Mouse (Mus musculus): ENCODE measurements around the gene Nagpa. TPM values are rescaled to one million over a fixed set of nuclear protein-coding genes. Genes with fewer than 3 reads are reported as not detected.

The Nagpa gene
- total RNA-seq, 2 experiments from 2014 or later: 7.4 to 10.1 TPM

GRCm38 (mm10) chr16:5147037-5147385, 56.8 kb downstream of the Nagpa start, which contains the start of gene Sec14l5:
Gene Sec14l5 (plus strand): TSS chr16:5147109.
- intact Hi-C loops (cut with DNase I): loop anchor here (5.0 to 10.0 kb wide), 2 partner anchors 92 to 170 kb away; partner anchors contain the start of gene Ubn1
- no peak for DNase-seq (ENCODE audit: extremely low spot score in 1 of 2, low spot score in 2 of 2)

GRCm38 (mm10) chr16:5146367-5147036, 57.3 kb downstream of the Nagpa start:
- intact Hi-C loops (cut with DNase I): loop anchor here (5.0 to 10.0 kb wide), 2 partner anchors 92 to 169 kb away; partner anchors contain the start of gene Ubn1
- DNase-seq (ENCODE audit: extremely low spot score in 1 of 2, low spot score in 2 of 2): peak in 1 of 2 experiments; percentile 74

- intact Hi-C loops (cut with DNase I): loop anchor here (5.0 to 10.0 kb wide), 2 partner anchors 91 to 168 kb away; partner anchors contain the start of gene Ubn1
- peak; percentile 62 to 67 for DNase-seq (ENCODE audit: extremely low spot score in 1 of 2, low spot score in 2 of 2)
These were observed 58.2 kb downstream of the Nagpa start for GRCm38 (mm10) chr16:5145570-5145969.

Small RNA genes within 50 kb of the gene (microRNA-seq; reads per million reads assigned to microRNA genes)
- gene Gm23689: not detected
- not detected for gene Gm26095
- gene Mir6364: not detected

Other genes starting within 250 kb of the Nagpa start
- 10 to 100 TPM; 47.3 to 51.6 TPM for gene Anks3, start 239.8 kb downstream of the Nagpa start, total RNA-seq (2021)
- gene Sept12, start 206.2 kb downstream of the Nagpa start, total RNA-seq (2021): not detected
- gene Smim22, start 196.7 kb downstream of the Nagpa start, total RNA-seq (2021): not detected
- 100 to 1,000 TPM; 150 to 160 TPM for gene Rogdi, start 190.5 kb downstream of the Nagpa start, total RNA-seq (2021)
- gene Glyr1, start 154.1 kb downstream of the Nagpa start, total RNA-seq (2021): 100 to 1,000 TPM; 156 to 160 TPM
- gene Ubn1, start 154.0 kb downstream of the Nagpa start, total RNA-seq (2021): 10 to 100 TPM; 38.1 to 38.9 TPM
- under 1 TPM; 0.21 to 0.36 TPM for gene Ppl, start 71.6 kb downstream of the Nagpa start, total RNA-seq (2021)
- under 1 TPM; 0.18 to 0.49 TPM for gene Sec14l5, start 56.9 kb downstream of the Nagpa start, total RNA-seq (2021)
- 10 to 100 TPM; 11.0 to 12.5 TPM for gene AU021092, start 18.3 kb upstream of the Nagpa start, total RNA-seq (2021)
- 10 to 100 TPM; 29.7 to 31.9 TPM for gene Alg1, start 29.6 kb upstream of the Nagpa start, total RNA-seq (2021)
- gene Eef2kmt, start 52.0 kb upstream of the Nagpa start, total RNA-seq (2021): 1 to 10 TPM; 2.6 to 4.2 TPM

Data from left cerebral cortex, postnatal 10 days (tissue).